Mouse (Mus musculus) thymus, adult 2 months (tissue): ENCODE results near the gene Ube2o.

Experiments used
- CTCF ChIP-seq: fragments of 200-500 bp; IDR thresholded peaks from 2 replicates; pipeline ENCODE4 v1.5.1; 2012; ENCODE audit warnings: mild to moderate bottlenecking, control low read depth, low read length, moderate library complexity, borderline replicate concordance; ENCODE audit not compliant: control insufficient read depth, poor library complexity, insufficient read depth; ENCODE audit errors: extremely low read depth
- POLR2A ChIP-seq: fragments of 200-500 bp; IDR thresholded peaks from 2 replicates; pipeline ENCODE4 v1.6.1; 2012; ENCODE audit warnings: mild to moderate bottlenecking, low read length, control low read depth, moderate library complexity; ENCODE audit not compliant: control insufficient read depth, poor library complexity, insufficient read depth; ENCODE audit errors: extremely low read depth

DNA sequence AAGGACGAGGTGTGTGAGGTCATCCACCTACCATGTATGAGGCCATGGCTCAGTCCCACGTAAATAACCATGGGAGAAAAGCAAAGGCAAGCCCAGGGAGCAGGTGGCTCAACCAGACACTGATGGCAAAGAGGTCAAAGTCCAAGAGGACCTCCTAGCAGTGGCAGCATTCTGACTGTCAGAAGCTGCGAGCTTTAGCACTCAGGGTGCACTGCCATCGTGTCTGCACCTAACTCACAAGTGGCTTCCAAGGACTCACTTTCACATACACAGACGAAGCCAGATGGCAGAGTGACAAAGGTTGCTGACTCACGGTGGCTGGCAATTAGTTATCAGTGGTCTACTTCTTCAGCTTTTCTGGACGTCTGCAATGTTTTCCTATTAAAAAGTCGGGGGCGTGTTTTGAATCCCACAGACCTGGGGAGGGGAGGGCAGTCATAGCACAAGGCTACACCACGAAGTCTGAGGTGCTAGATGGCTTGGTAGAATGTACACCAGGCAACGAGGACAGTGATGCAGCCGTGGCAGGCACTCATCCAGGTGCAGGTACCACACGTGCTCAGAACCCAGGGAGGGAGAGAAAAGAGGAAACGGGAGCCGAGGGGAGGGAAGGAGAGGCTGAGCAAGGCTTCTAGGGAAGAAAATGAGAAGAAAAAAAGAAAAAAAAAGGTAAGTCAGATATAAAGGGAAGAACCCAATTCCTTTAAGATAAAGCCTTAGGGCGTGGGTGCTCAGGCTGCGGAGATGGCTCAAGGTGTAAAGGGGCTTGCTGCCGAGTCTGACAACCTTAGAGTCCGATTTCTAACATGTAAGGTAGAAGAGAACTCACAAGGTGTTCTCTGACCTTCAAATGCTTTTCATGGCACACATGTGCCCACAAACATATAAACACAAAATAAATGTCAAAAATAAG, 9.2 kb downstream of the Ube2o start:
- TF ChIP-seq CTCF (no peak), POLR2A (no peak)
